Mouse (Mus musculus) brain, embryonic 14.5 days (tissue): ENCODE measurements around the gene Gpn3. TPM values are rescaled to one million over a fixed set of nuclear protein-coding genes. Genes with fewer than 3 reads are reported as not detected.

Experiments used
- DNase-seq: peaks from one replicate; pipeline ENCODE4 v3.0.0-alpha.2; 2011; ENCODE audit warnings: low read depth
- CTCF ChIP-seq: fragments of 200-500 bp; IDR thresholded peaks from 2 replicates; pipeline ENCODE4 v1.5.1; 2012; ENCODE audit warnings: inconsistent platforms, mild to moderate bottlenecking, moderate library complexity, borderline replicate concordance; ENCODE audit not compliant: insufficient read depth, insufficient read length; ENCODE audit errors: extremely low read depth
- POLR2A ChIP-seq: fragments of 200-500 bp; IDR thresholded peaks from 2 replicates; pipeline ENCODE4 v1.6.1; 2012; ENCODE audit warnings: mild to moderate bottlenecking, inconsistent platforms, borderline replicate concordance; ENCODE audit not compliant: poor library complexity, insufficient read depth, insufficient read length, severe bottlenecking; ENCODE audit errors: extremely low read depth
- polyA plus RNA-seq: library from polyadenylated mRNA; depleted of rRNA; stranded (reverse); fragments of >200 nt; gene quantifications from 2 replicates; pipeline ENCODE4 v1.2.3, GENCODE M21; 2012

Gene Gpn3
- polyA plus RNA-seq, 1 experiment = 40.1 TPM

GRCm38 (mm10) chr5:122345777-122346176 lies 25.9 kb upstream of the Gpn3 start:
- TF ChIP-seq POLR2A (no peak), CTCF (no peak)
- no peak for DNase-seq

- DNase-seq = peak; percentile 100
- TF ChIP-seq POLR2A (peak; percentile 56; the same call in 1 of the 2 replicates), CTCF (no peak)
Observed at GRCm38 (mm10) chr5:122353807-122354491, 17.7 kb upstream of the Gpn3 start, which contains the start of the genes Rad9b and Vps29. Rad9b (minus strand) TSS chr5:122354233. Vps29 (plus strand) TSS chr5:122354369.

GRCm38 (mm10) chr5:122354492-122355067 lies 17.1 kb upstream of the Gpn3 start:
- TF ChIP-seq CTCF (no peak), POLR2A (no peak)
- DNase-seq = peak; percentile 21

GRCm38 (mm10) chr5:122372192-122372769 lies 605 bp downstream of the Gpn3 start, which contains the start of gene Fam216a:
Fam216a (minus strand) TSS chr5:122372364.
- TF ChIP-seq CTCF (no peak), POLR2A (no peak; the same call in 1 of the 2 replicates)
- DNase-seq = peak; percentile 100

- DNase-seq = no peak
- TF ChIP-seq POLR2A = no peak
Observed at GRCm38 (mm10) chr5:122372878-122373277, 1.2 kb downstream of the Gpn3 start.

GRCm38 (mm10) chr5:122377101-122377833 lies 5.6 kb downstream of the Gpn3 start:
- DNase-seq = no peak

GRCm38 (mm10) chr5:122378171-122378570 lies 6.5 kb downstream of the Gpn3 start:
- no peak for DNase-seq
- TF ChIP-seq CTCF (no peak), POLR2A (no peak)

More at GRCm38 (mm10) chr5:122377101-122377833, 5.6 kb downstream of the Gpn3 start:
- TF ChIP-seq POLR2A (no peak), CTCF (no peak)

GRCm38 (mm10) chr5:122379374-122380155 lies 7.9 kb downstream of the Gpn3 start:
- TF ChIP-seq CTCF = peak; percentile 92
- TF ChIP-seq POLR2A = no peak
- DNase-seq = peak; percentile 86

GRCm38 (mm10) chr5:122390006-122390405 lies 18.3 kb downstream of the Gpn3 start:
- DNase-seq = no peak
- TF ChIP-seq CTCF (no peak), POLR2A (no peak)

- DNase-seq = no peak
- TF ChIP-seq CTCF = no peak
Observed at GRCm38 (mm10) chr5:122390671-122391070, 19.0 kb downstream of the Gpn3 start.
